Mouse (Mus musculus) heart, embryonic 13.5 days (tissue): ENCODE measurements around the gene BC052040. TPM values are rescaled to one million over a fixed set of nuclear protein-coding genes. Genes with fewer than 3 reads are reported as not detected.

Source experiments
- ATAC-seq: fragments of 200-750 bp; cut with Nextera tagmentation; 2 replicates; pipeline ENCODE4 v1.8.0; 2017; ENCODE audit warnings: moderate TSS enrichment; ENCODE audit not compliant: insufficient number of reproducible peaks, low FRiP score, low TSS enrichment; ENCODE audit errors: extremely low read depth
- H3K27ac ChIP-seq: fragments of 300-500 bp; sonication (generic); replicated peaks from 2 replicates; pipeline ENCODE4 v1.5.1; 2015; ENCODE audit warnings: moderate library complexity, mild to moderate bottlenecking, inconsistent platforms
- H3K27me3 ChIP-seq: fragments of 300-500 bp; sonication (generic); replicated peaks from 2 replicates; pipeline ENCODE4 v1.6.1; 2015; ENCODE audit warnings: mild to moderate bottlenecking, inconsistent platforms
- H3K36me3 ChIP-seq: fragments of 300-500 bp; sonication (generic); 2 replicates; pipeline ENCODE4 v1.6.1; 2015; ENCODE audit warnings: mild to moderate bottlenecking, inconsistent platforms
- H3K4me1 ChIP-seq: fragments of 300-500 bp; sonication (generic); 2 replicates; pipeline ENCODE4 v1.6.1; 2015; ENCODE audit warnings: inconsistent platforms
- H3K4me2 ChIP-seq: fragments of 300-500 bp; sonication (generic); 2 replicates; pipeline ENCODE4 v1.6.1; 2015; ENCODE audit warnings: inconsistent platforms, mild to moderate bottlenecking, moderate library complexity
- H3K4me3 ChIP-seq: fragments of 300-500 bp; sonication (generic); 2 replicates; pipeline ENCODE4 v1.5.1; 2015; ENCODE audit warnings: moderate library complexity, mild to moderate bottlenecking, inconsistent platforms
- H3K9ac ChIP-seq: fragments of 300-500 bp; sonication (generic); 2 replicates; pipeline ENCODE4 v1.6.1; 2015; ENCODE audit warnings: inconsistent platforms, mild to moderate bottlenecking, moderate library complexity
- H3K9me3 ChIP-seq: fragments of 300-500 bp; sonication (generic); 2 replicates; pipeline ENCODE4 v1.6.1; 2016; ENCODE audit warnings: inconsistent platforms
- WGBS: fragments of 180-500 bp; shearing (Covaris S2); methylation state at CpG from one replicate; pipeline ENCODE4 v1.1.7; 2015; ENCODE audit warnings: mixed read lengths; 5-methylcytosine and 5-hydroxymethylcytosine counted together
- polyA plus RNA-seq: library from polyadenylated mRNA; unstranded; fragments of >200 nt; fragmentation: Nextera tagmentation; extraction: Ambion mirVana; gene quantifications from 2 replicates; pipeline ENCODE4 v1.2.1, GENCODE M21; 2015

BC052040 gene
- polyA plus RNA-seq, 1 experiment from 2014 or later = 14.5 TPM

GRCm38 (mm10) chr2:115574802-115575201 is 6.7 kb upstream of the BC052040 start:
- no peak overlapping the region for H3K9ac ChIP-seq
- no peak overlapping the region for H3K27ac ChIP-seq
- H3K4me1 ChIP-seq = peaks cover 19% of the 10 kb centered on the region
- no peaks in the 10 kb centered on the region for H3K36me3 ChIP-seq
- no peak overlapping the region for H3K4me3 ChIP-seq
- H3K4me2 ChIP-seq = no peak overlapping the region
- ATAC-seq = no peak
- 47% methylated on average over 5 of the region's 5 CpGs for WGBS
- no peaks in the 10 kb centered on the region for H3K27me3 ChIP-seq
- H3K9me3 ChIP-seq = no peaks in the 10 kb centered on the region

- 41% methylated on average over 18 of the region's 18 CpGs for WGBS
- peak overlapping the region; percentile 60 for H3K4me2 ChIP-seq
- peak overlapping the region; percentile 72 for H3K27ac ChIP-seq
- H3K9ac ChIP-seq = peak overlapping the region; percentile 69
- H3K27me3 ChIP-seq = no peaks in the 10 kb centered on the region
- no peaks in the 10 kb centered on the region for H3K9me3 ChIP-seq
- ATAC-seq = no peak
- peak overlapping the region; percentile 25 for H3K4me3 ChIP-seq
- H3K36me3 ChIP-seq = no peaks in the 10 kb centered on the region
- peaks cover 38% of the 10 kb centered on the region for H3K4me1 ChIP-seq
These were observed 2.2 kb upstream of the BC052040 start for GRCm38 (mm10) chr2:115579171-115579900.

- Histone ChIP-seq H3K27ac (peak overlapping the region; percentile 72; the same call in 1 of the 2 replicates), H3K4me2 (peak overlapping the region; percentile 60)
- whole genome bisulfite sequencing = 74% methylated on average over 6 of the region's 6 CpGs
These were observed 1.5 kb upstream of the BC052040 start for GRCm38 (mm10) chr2:115579976-115580375.

GRCm38 (mm10) chr2:115581989-115582608 is 583 bp downstream of the BC052040 start:
- Histone ChIP-seq H3K9me3 (no peaks in the 10 kb centered on the region), H3K27ac (peak overlapping the region; percentile 63), H3K4me2 (peak overlapping the region; percentile 85), H3K4me1 (peaks cover 30% of the 10 kb centered on the region), H3K27me3 (no peaks in the 10 kb centered on the region), H3K4me3 (peak overlapping the region; percentile 66), H3K36me3 (no peaks in the 10 kb centered on the region), H3K9ac (peak overlapping the region; percentile 87)
- ATAC-seq = no peak
- 62% methylated on average over 10 of the region's 10 CpGs for WGBS

More at GRCm38 (mm10) chr2:115579976-115580375, 1.5 kb upstream of the BC052040 start:
- Histone ChIP-seq H3K4me1 (peaks cover 33% of the 10 kb centered on the region), H3K36me3 (no peaks in the 10 kb centered on the region), H3K27me3 (no peaks in the 10 kb centered on the region), H3K9ac (no peak overlapping the region), H3K4me3 (peak overlapping the region; percentile 25; the same call in 1 of the 2 replicates), H3K9me3 (no peaks in the 10 kb centered on the region)
- ATAC-seq = no peak

- Histone ChIP-seq H3K9me3 (no peaks in the 10 kb centered on the region), H3K9ac (no peak overlapping the region), H3K4me2 (0 out of 2 replicates have a peak overlapping the region, but pooled peaks have one; percentile 9), H3K4me3 (no peak overlapping the region), H3K36me3 (no peaks in the 10 kb centered on the region), H3K27me3 (no peaks in the 10 kb centered on the region), H3K4me1 (peaks cover 30% of the 10 kb centered on the region), H3K27ac (no peak overlapping the region)
- no peak for ATAC-seq
These were observed 2.3 kb downstream of the BC052040 start for GRCm38 (mm10) chr2:115583776-115584175.

GRCm38 (mm10) chr2:115590602-115591001 is 9.1 kb downstream of the BC052040 start:
- H3K27me3 ChIP-seq = no peaks in the 10 kb centered on the region
- no peak overlapping the region for H3K4me2 ChIP-seq
- peaks cover 30% of the 10 kb centered on the region for H3K4me1 ChIP-seq
- H3K9me3 ChIP-seq = no peaks in the 10 kb centered on the region
- H3K27ac ChIP-seq = no peak overlapping the region
- H3K36me3 ChIP-seq = no peaks in the 10 kb centered on the region
- ATAC-seq = no peak
- no peak overlapping the region for H3K9ac ChIP-seq
- no peak overlapping the region for H3K4me3 ChIP-seq
- WGBS = 41% methylated on average over 2 of the region's 2 CpGs

- H3K27ac ChIP-seq = peak overlapping the region; percentile 65
- WGBS = 36% methylated on average over 2 of the region's 2 CpGs
- no peak for ATAC-seq
These were observed 11.2 kb downstream of the BC052040 start for GRCm38 (mm10) chr2:115592651-115593119.

GRCm38 (mm10) chr2:115597017-115597416 is 15.5 kb downstream of the BC052040 start:
- H3K4me2 ChIP-seq = no peak overlapping the region
- no peaks in the 10 kb centered on the region for H3K27me3 ChIP-seq
- no peaks in the 10 kb centered on the region for H3K9me3 ChIP-seq
- H3K36me3 ChIP-seq = no peaks in the 10 kb centered on the region
- H3K4me1 ChIP-seq = peaks cover 41% of the 10 kb centered on the region
- H3K9ac ChIP-seq = no peak overlapping the region
- H3K4me3 ChIP-seq = no peak overlapping the region
- 81% methylated on average over 10 of the region's 10 CpGs for WGBS
- no peak overlapping the region for H3K27ac ChIP-seq
- ATAC-seq = no peak

More at GRCm38 (mm10) chr2:115592651-115593119, 11.2 kb downstream of the BC052040 start:
- H3K27me3 ChIP-seq = no peaks in the 10 kb centered on the region
- H3K4me3 ChIP-seq = no peak overlapping the region
- H3K4me2 ChIP-seq = no peak overlapping the region
- H3K9ac ChIP-seq = peak overlapping the region; percentile 52
- peaks cover 42% of the 10 kb centered on the region for H3K4me1 ChIP-seq
- no peaks in the 10 kb centered on the region for H3K9me3 ChIP-seq
- no peaks in the 10 kb centered on the region for H3K36me3 ChIP-seq

GRCm38 (mm10) chr2:115598266-115598665 is 16.8 kb downstream of the BC052040 start:
- Histone ChIP-seq H3K27ac (no peak overlapping the region), H3K9me3 (no peaks in the 10 kb centered on the region), H3K9ac (no peak overlapping the region), H3K36me3 (no peaks in the 10 kb centered on the region), H3K27me3 (no peaks in the 10 kb centered on the region), H3K4me1 (peaks cover 38% of the 10 kb centered on the region), H3K4me2 (no peak overlapping the region), H3K4me3 (no peak overlapping the region)
- 79% methylated on average over 5 of the region's 5 CpGs for WGBS
- no peak for ATAC-seq

GRCm38 (mm10) chr2:115600724-115601123 is 19.2 kb downstream of the BC052040 start:
- Histone ChIP-seq H3K9ac (no peak overlapping the region), H3K36me3 (no peaks in the 10 kb centered on the region), H3K27me3 (no peaks in the 10 kb centered on the region), H3K4me2 (no peak overlapping the region), H3K27ac (no peak overlapping the region), H3K4me1 (peaks cover 37% of the 10 kb centered on the region), H3K9me3 (no peaks in the 10 kb centered on the region), H3K4me3 (no peak overlapping the region)
- ATAC-seq = no peak
- WGBS = 52% methylated on average over 5 of the region's 5 CpGs

GRCm38 (mm10) chr2:115601280-115601679 is 19.8 kb downstream of the BC052040 start:
- 90% methylated on average over 1 of the region's 1 CpGs for WGBS
- Histone ChIP-seq H3K9me3 (no peaks in the 10 kb centered on the region), H3K27me3 (no peaks in the 10 kb centered on the region), H3K4me1 (peaks cover 36% of the 10 kb centered on the region), H3K4me2 (no peak overlapping the region), H3K36me3 (no peaks in the 10 kb centered on the region), H3K27ac (no peak overlapping the region), H3K4me3 (no peak overlapping the region), H3K9ac (no peak overlapping the region)
- no peak for ATAC-seq
